Mouse (Mus musculus) gastrocnemius, postnatal 25 days (tissue): ENCODE measurements at regions not wholly inside any gene's neighbourhood (a gene's known extent, or its start where the extent isn't known, plus 50 kb on each side); places are given as distances from the start of the nearest gene placed in this dataset.

Source experiments
- DNase-seq: peaks from one replicate; pipeline ENCODE4 v3.0.0; 2022

GRCm38 (mm10) chr14:67139152-67139551, 1130.1 kb upstream of the Gulo start:
- DNase-seq: no peak

DNA sequence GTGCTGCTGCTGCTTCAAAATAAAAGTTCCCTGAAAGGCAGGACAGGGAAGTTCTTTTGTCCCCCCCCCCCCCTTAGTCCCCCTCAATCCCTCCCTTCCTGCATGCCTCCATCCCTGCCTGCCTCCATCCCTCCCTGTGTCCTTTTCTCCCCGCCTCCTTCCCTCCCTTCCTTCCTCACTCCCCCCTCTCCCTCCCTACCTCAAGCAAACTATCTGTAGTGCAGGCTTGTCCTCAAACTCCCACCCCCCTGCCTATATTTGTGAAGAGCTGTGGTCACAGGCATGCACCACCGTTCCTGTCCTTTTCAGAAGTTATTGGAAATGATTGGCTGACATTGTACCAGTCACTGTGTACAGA, 1127.1 kb upstream of the Gulo start:
- DNase-seq: no peak

DNA sequence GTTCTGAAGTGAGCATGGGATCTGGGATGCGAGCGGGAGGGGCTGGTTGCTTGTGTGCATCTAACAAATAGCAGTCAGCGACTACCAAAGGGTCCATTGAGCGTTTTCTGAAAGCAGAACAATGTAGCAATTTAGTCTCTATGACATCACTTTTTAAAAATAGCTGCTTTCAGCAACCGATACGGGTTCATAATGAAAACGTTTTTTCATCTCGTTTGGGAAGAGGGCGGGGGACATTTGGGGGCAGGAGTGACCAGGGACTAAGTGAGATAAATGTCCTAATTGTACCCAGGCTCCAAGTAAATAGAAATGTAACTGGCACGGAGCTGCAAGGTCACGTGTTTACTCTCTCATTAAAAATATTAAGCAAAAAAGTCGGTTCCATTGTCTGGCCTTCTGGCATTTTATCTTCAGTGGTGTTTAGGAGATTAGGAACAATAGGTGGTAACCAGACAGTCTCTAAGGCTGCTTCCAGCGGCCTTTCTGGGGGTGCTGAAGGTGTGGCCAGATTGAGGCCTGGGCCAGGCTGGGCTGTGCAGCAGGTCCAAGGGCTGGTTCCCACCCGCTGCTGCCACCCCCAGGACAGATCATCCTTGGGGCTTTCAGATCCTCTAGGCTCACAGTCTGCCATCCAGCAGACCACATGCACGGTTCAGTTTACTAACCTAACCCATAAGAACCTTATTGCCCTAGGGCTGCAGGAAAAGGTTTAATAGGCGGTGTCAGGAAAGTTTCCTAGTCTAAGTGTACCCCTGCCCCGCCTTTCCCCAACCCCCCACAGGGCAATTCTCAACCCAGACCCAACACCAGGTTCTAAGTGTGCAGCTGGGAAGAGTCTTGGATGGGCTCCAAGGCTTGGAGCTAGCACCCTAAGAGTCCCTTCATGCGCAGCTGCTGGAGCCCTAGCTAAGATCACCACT, 1126.5 kb upstream of the Gulo start:
- peak; percentile 64 for DNase-seq

DNA sequence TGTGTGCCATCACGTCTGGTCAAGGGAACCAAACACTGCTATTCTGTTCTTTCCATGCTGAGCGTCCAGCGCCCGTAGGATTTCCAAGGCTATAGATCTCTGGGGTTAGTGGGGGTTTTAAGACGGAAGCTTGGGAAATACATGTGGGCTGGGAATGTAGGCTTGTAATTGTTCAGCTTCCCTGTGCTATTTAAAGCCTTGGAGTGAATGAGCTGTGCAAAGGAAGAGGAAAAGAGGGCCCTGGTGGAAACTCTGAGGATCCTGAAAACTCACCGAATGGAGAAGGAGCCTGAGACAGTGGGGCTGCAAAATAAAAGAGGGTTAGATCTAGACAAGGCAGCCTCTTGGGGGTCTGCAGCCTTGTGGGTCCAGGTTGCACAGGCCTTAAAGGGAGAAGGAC, 1124.2 kb upstream of the Gulo start:
- no peak for DNase-seq

GRCm38 (mm10) chr14:67127118-67127517, 1118.1 kb upstream of the Gulo start:
- no peak for DNase-seq

GRCm38 (mm10) chr14:67126254-67126653, 1117.2 kb upstream of the Gulo start:
- no peak for DNase-seq

DNA sequence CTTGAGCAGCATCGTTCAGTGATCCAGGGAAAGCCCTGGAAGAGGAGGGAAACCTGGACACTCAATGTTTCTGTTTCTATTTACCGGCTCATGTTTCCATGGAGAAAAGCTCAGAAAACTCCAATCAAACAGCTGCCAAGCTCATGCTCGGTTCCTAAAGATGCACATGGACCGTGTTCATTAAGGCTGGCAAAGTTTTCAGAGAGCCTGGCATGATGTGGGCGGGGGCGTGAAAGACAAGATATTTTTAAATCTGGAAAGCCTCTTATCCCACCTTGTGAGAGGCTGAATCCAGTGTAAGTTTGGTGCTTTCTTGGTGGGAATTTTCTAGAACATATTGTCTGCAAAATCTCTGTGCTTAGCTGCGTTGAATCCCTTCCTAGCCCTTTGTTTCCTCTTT, 1114.3 kb upstream of the Gulo start:
- DNase-seq: no peak
